Mouse (Mus musculus): Measurements from ENCODE around the gene Ap5z1. TPM values are rescaled to one million over a fixed set of nuclear protein-coding genes. Genes with fewer than 3 reads are reported as not detected.

Gene Ap5z1
- 3.4 and 5.6 TPM in 2 replicates for polyA plus RNA-seq (2012; ENCODE audit: insufficient read depth, insufficient read length, missing spikeins)

DNA sequence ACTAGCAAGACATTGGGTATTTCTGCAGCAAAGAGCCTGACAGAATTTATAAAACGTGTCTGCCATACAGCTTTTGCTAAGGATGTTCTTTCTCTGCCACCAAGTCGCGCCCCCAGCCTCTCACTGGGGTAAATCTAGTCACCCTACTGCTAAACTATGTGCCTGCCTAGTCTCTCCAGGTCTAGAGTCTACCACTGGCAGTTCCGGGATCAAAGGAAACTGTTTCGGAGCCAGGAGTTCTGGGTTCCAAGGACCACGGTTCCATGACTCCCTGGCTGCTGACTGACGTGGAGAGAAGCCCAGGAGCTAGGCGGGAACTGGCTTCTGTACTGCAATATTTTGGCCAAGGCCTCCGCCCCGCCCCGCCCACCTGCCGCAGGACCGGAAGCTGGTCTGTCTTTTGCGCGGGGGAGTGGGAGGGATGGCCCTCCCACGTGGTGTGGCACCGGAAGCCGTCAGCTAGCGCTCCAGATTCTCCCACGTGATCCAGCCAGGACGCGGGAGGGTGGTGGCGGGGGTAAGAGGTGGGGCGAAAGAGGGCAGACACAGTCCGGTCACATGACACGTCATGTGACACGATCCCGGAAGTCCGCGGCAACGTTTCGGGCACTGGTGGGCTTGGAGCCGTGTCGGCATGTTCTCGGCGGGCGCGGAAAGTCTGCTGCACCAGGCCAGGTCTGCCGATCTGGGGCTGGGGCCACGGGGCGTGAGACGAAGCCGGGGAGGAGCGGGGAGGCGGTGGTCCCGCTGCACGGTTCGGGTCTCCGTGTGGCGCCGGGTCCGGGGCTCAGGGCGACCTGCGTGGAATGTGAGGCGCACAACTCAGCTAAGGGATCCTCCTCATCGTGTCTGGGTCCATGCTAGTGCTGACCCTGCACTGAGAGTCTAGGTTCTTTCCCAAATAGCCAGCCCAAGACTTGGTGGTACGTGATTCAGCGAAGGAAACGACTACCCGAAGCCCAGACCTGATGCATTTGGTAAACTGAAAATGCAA lies at the start of gene Ap5z1:
Gene Ap5z1 (plus strand): TSS at position 484 of the 994 bp plus-strand sequence.
- peak within 1 kb of the TSS; percentile 64 for H3K27ac ChIP-seq (replicated peaks; ENCODE audit: low read depth, low read length)
- H3K4me3 ChIP-seq (ENCODE audit: insufficient read depth, low read depth, low read length), result peak within 1 kb of the TSS; percentile 79
- H3K4me1 ChIP-seq (ENCODE audit: control insufficient read depth, insufficient read depth, insufficient read length, low read length), result 0 out of 2 replicates have a peak, but pooled peaks cover 4% of the 10 kb centered on the region

DNA sequence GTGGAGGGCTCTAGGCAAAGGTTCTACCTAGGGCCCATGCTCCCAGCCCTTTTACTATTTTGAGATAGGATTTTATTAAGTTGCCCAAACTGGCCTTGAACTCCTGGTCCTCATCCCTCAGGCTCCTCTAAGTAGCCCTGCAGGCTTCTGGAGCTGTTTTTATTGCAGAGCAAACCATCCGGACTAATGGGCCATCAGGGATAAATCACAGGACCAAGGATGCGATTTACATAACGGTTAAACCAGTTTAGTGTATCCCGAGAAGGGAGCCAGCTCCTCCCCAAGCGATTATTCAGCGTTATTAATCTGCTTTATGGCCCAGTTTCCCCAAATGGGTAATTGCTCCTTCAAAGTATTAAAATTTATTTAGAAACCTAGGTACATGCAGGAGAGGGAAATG lies 48.3 kb upstream of the Ap5z1 start:
- H3K4me1 ChIP-seq (ENCODE audit: control insufficient read depth, insufficient read depth, insufficient read length, low read length), result peaks cover 14% of the 10 kb centered on the region
- H3K27ac ChIP-seq (replicated peaks; ENCODE audit: low read depth, low read length), result no peak overlapping the region
- no peak overlapping the region for H3K4me3 ChIP-seq (ENCODE audit: insufficient read depth, low read depth, low read length)

DNA sequence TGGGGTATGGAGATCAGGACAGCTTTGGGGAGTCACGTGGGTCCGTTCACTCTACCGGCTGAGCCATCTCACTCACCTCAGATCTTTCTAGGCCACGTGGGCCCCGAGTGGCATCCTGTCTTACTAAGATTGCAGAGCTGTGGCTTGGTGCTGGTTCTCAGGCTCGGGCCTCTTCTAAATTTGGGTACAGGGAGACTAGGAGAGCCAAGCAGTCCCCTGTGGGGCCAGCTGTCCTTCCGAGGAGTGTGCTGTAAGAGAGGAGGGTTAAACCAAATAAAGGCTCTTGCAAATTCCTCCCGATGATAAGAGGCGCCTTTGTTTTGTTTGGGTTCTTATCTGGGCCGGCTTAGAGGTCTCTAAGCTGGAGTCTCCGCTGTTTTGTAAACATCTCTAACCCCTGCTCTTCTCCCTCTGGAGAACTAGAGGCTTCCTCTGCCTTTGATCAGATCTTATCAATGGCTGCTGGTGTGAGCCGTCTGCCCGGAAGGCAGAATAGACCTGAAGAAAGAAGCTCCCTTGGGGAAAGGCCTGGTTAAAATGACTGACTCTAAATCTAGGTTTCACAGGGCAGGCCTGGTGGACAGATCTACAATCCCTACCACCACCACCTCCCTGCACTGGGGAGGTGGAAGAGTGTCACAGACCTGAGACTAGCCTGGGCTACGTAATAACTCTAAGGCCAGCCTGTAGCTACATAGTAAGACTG lies 47.5 kb upstream of the Ap5z1 start:
- no peak overlapping the region for H3K4me3 ChIP-seq (ENCODE audit: insufficient read depth, low read depth, low read length)
- no peak overlapping the region for H3K27ac ChIP-seq (replicated peaks; ENCODE audit: low read depth, low read length)
- H3K4me1 ChIP-seq (ENCODE audit: control insufficient read depth, insufficient read depth, insufficient read length, low read length), result peaks cover 14% of the 10 kb centered on the region

DNA sequence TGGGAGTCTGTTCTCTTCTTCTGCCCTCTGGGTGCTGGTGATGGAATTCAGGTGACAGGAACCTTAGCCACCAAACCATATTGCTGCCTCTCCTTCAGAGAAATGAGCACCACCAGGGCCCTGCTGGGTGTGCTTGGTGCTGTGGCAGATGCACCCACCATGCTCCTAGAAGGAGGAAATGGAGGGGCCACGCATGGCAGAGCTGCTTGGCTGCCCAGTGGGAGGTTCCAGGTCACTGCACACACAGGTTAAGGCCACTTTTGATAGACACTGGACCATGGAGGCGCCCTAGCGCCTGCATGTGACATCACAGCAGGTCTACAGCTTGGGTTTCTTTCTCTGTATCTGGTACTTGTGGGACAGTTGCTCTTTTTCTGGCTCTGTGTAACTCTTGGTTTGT lies 46.6 kb upstream of the Ap5z1 start:
- peaks cover 14% of the 10 kb centered on the region for H3K4me1 ChIP-seq (ENCODE audit: control insufficient read depth, insufficient read depth, insufficient read length, low read length)
- H3K4me3 ChIP-seq (ENCODE audit: insufficient read depth, low read depth, low read length), result no peak overlapping the region
- no peak overlapping the region for H3K27ac ChIP-seq (replicated peaks; ENCODE audit: low read depth, low read length)

DNA sequence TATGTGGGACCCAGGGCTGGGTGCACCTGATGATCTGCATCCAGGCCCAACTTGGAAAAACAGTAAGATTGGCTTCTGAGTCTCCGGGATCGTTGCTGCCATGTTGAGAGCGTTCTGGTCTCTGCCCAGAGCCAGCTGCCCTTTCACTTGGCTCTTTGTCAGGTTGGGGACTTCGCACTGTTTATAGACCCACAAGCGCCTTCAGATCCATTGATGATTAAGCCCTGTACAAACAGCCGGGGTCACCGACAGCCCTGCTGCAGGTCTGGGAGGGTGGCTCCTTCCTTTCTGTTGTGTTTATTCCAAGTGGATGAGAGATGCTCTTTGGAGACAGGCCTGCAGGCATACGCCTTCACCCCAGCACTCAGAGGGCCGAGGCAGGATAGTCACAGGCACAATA lies 45.9 kb upstream of the Ap5z1 start:
- no peak overlapping the region for H3K4me3 ChIP-seq (ENCODE audit: insufficient read depth, low read depth, low read length)
- H3K4me1 ChIP-seq (ENCODE audit: control insufficient read depth, insufficient read depth, insufficient read length, low read length), result peaks cover 7% of the 10 kb centered on the region
- no peak overlapping the region for H3K27ac ChIP-seq (replicated peaks; ENCODE audit: low read depth, low read length)

DNA sequence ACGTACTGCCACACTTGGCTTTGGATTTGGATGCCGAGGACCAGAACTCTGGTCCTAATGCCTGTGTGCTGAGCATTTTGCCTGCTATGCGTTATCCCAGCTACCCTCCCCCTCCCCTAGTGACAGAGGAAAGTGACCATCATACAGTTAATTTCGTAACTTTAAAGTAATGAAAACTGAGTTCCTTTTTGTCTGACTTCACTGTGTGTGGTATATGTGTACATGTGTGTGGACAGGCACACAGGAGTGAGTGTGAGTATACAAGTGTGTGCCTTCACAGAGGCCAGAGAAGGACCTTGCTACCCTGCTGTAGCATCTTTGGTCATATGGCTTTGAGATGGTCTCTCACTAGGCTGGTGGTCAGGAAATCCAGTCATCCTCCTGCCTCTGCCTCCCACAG lies 45.3 kb upstream of the Ap5z1 start:
- Histone ChIP-seq H3K27ac (replicated peaks; ENCODE audit: low read depth, low read length) (no peak overlapping the region), H3K4me1 (ENCODE audit: control insufficient read depth, insufficient read depth, insufficient read length, low read length) (peaks cover 6% of the 10 kb centered on the region), H3K4me3 (ENCODE audit: insufficient read depth, low read depth, low read length) (no peak overlapping the region)

DNA sequence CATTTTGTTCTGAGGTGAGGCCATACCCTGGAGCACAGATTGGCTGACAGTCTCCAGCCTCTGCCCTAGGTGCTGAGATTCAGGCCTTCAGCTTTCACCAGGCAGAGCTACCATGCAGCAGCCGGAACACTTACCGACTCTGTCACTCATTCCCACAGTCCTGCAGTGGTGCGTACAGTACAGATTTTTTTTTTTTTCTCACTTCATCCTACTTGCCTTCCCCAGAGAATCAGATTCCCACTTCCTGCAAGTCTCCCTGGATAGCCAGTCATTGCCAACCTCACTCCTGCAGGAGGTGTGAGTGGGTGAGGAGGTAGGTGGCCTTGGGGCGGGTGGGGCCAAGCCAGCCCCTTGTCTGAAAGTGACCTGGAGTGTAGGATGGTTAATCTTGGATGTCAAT lies 43.4 kb upstream of the Ap5z1 start:
- no peak overlapping the region for H3K4me3 ChIP-seq (ENCODE audit: insufficient read depth, low read depth, low read length)
- no peak overlapping the region for H3K27ac ChIP-seq (replicated peaks; ENCODE audit: low read depth, low read length)
- H3K4me1 ChIP-seq (ENCODE audit: control insufficient read depth, insufficient read depth, insufficient read length, low read length), result peaks cover 16% of the 10 kb centered on the region

DNA sequence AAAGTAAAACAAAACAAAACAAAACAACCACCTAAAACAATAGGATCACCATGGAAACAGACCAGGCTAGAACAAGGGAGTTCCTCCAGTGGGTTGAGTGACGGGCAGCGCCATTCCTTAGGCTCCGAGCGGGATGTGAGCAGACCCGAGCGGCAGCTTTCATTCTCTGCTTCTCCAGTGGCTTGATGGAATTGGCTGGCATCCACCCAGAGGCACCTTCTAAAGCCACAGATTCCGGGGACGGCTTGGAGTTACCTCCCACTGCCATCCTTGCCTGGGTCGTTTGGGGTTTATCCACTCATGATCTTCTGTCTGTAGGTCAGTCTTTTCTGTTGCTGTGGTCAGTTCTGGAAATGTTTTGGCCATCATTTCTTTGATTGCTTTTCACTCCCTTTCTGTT lies 42.8 kb upstream of the Ap5z1 start:
- Histone ChIP-seq H3K4me3 (ENCODE audit: insufficient read depth, low read depth, low read length) (peak overlapping the region; percentile 22), H3K27ac (replicated peaks; ENCODE audit: low read depth, low read length) (peak overlapping the region; percentile 12; the same call in 1 of the 2 replicates), H3K4me1 (ENCODE audit: control insufficient read depth, insufficient read depth, insufficient read length, low read length) (peaks cover 22% of the 10 kb centered on the region)

DNA sequence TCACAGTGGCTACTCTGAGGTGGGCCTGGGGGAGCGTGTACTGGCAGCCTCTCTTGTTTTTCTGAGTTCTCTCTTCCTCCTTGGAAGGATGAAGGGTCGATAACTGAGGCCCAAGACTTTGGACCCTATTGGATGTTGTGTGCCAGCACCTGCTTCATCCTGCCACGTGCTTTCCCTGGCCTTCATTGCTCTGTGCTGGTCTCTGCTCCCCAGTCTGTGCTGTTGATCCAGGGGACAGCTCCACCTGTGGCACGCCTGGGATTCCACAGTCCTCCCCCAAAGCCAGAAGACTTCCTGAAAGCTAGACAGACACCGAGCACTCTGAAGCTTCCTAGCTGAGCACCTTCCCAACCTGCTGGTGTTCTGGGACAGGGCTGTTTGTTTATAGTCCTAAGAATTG lies 41.9 kb upstream of the Ap5z1 start:
- Histone ChIP-seq H3K4me3 (ENCODE audit: insufficient read depth, low read depth, low read length) (no peak overlapping the region), H3K27ac (replicated peaks; ENCODE audit: low read depth, low read length) (no peak overlapping the region), H3K4me1 (ENCODE audit: control insufficient read depth, insufficient read depth, insufficient read length, low read length) (peaks cover 28% of the 10 kb centered on the region)

DNA sequence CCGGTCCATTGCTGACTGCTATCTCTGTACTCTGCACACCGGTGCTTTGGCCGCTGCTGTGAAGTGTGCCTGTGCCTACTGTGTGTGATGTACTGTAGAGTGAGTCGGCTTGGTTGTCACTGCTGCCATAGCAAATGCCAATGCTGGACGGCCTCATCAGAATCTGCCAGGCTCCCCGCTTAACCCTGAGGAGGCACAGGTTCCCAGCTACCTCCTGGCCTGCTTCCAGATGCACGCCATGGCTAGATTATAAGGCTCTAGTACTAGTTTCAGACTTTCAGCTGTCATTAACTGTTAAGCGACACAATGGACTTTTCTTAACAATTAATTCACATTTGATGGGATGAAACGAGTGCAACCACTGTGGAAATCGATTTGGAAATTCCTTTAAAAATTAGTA lies 40.6 kb upstream of the Ap5z1 start:
- H3K4me3 ChIP-seq (ENCODE audit: insufficient read depth, low read depth, low read length), result no peak overlapping the region
- no peak overlapping the region for H3K27ac ChIP-seq (replicated peaks; ENCODE audit: low read depth, low read length)
- peaks cover 41% of the 10 kb centered on the region for H3K4me1 ChIP-seq (ENCODE audit: control insufficient read depth, insufficient read depth, insufficient read length, low read length)

DNA sequence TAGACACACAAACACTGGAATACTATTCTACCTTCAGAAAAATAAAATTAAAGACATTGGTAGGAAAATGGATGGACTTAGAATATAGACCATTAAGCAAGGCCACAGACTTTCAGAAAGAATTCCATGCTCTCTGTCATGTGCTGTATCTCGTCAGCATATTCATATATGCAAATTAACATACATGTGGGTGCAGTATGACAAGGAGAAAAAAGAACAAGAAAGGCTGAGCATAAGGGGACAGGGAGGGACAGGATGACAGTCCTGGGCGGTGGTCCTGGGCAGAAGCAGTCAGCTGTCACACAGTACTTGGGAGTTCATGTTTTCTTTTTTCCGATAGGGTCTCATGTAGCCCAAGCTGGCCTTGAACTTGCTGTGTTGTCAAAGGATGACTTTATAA lies 40.0 kb upstream of the Ap5z1 start:
- Histone ChIP-seq H3K27ac (replicated peaks; ENCODE audit: low read depth, low read length) (0 out of 2 replicates have a peak overlapping the region, but pooled peaks have one; percentile 91), H3K4me1 (ENCODE audit: control insufficient read depth, insufficient read depth, insufficient read length, low read length) (peaks cover 44% of the 10 kb centered on the region), H3K4me3 (ENCODE audit: insufficient read depth, low read depth, low read length) (no peak overlapping the region)

DNA sequence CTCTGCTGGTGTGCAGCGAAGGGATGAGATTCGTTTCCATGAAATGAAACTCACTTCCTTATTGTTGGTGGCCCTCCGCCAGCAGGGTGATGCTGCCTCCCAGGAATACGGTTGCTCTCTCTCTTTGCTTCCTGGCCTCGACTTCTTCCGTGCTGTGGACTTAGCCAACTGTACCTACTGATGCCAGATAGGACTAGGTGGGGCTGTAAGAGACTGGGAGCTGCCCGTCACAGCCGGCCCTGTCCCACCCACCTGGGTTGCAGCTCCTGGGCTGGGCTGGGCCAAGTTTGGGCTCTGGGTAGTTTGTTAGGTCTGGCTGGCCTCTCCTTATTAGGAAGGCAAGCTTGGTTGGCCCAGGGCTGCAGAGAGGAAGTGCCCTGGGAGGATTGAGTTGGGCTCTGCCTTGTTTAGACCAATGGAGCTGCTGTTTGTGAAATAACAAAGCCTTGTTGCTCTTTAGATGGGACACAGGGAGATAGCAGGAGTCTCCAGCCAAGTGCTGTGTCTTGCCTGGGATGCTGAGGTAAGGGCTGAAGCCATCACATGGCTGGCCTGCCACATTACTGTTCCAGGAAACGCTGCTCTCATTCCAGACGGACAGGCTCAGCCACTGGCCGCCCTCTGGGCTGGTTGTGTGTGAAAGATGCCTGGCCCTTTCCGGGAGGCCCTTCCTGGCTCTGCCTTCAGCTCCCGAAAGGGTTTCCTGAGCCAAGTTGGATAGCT lies 39.0 kb upstream of the Ap5z1 start:
- Histone ChIP-seq H3K4me3 (ENCODE audit: insufficient read depth, low read depth, low read length) (peak overlapping the region; percentile 6; the same call in 1 of the 2 replicates), H3K27ac (replicated peaks; ENCODE audit: low read depth, low read length) (peak overlapping the region; percentile 91), H3K4me1 (ENCODE audit: control insufficient read depth, insufficient read depth, insufficient read length, low read length) (peaks cover 45% of the 10 kb centered on the region)

DNA sequence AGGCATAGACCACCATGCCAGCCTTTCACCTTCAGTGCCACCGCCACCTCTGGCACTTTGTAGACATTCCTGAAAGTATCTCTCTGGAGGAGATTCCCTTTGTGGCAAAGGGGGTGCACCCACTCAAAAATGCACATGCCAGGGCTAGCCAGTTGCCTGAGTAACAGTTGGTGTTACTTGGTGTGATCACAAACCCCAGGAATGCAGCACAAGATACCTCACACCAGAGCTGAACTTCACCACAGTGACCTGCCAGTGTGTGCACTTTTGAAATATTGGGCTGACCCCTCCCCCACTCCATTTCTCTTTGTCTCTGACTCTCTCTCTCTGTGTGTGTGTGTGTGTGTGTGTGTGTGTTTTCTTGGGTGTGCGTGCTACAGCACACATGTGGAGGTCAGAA lies 37.3 kb upstream of the Ap5z1 start:
- Histone ChIP-seq H3K27ac (replicated peaks; ENCODE audit: low read depth, low read length) (peak overlapping the region; percentile 91), H3K4me1 (ENCODE audit: control insufficient read depth, insufficient read depth, insufficient read length, low read length) (peaks cover 45% of the 10 kb centered on the region), H3K4me3 (ENCODE audit: insufficient read depth, low read depth, low read length) (no peak overlapping the region)

DNA sequence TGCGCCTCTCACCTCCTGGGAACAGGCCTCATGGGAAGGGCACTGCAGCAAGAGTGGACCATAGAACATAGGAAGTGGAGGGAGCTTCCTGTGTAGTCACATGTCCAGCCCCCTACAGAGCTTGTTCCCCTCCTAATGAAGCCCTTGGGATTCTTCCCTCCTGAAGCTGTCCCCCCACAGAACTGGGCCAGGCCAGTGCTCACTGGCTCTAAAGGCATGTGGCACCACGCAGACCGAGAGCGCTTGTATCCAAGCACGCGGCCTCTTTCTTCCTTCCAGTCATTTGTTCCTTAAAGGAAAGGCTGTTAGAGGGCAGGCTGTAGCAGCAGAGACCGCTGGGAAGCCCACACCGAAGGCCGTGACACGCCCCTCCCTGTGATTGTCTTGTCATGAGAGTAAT lies 35.9 kb upstream of the Ap5z1 start:
- no peak overlapping the region for H3K4me3 ChIP-seq (ENCODE audit: insufficient read depth, low read depth, low read length)
- peaks cover 45% of the 10 kb centered on the region for H3K4me1 ChIP-seq (ENCODE audit: control insufficient read depth, insufficient read depth, insufficient read length, low read length)
- peak overlapping the region; percentile 46; the same call in 1 of the 2 replicates for H3K27ac ChIP-seq (replicated peaks; ENCODE audit: low read depth, low read length)

DNA sequence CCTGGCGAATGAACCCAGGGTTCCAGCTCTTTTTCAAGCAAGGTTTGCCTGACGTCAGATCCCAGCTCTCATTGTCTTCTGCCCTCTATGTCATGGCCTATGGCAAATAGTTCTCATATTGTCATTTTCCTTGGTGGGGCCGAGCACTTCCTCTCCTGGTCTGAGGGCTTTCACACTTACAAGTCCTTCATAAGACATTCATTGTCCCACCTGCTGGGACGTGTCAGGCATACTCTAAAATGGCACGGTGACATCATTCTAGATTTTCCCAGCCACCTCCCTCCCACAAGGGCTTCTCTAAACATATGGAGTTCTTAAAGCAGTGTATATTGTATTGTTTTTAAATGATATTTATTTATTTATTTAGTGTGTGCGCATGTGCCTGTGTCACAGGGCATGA lies 35.1 kb upstream of the Ap5z1 start:
- Histone ChIP-seq H3K4me3 (ENCODE audit: insufficient read depth, low read depth, low read length) (no peak overlapping the region), H3K4me1 (ENCODE audit: control insufficient read depth, insufficient read depth, insufficient read length, low read length) (peaks cover 45% of the 10 kb centered on the region), H3K27ac (replicated peaks; ENCODE audit: low read depth, low read length) (no peak overlapping the region; the same call in 1 of the 2 replicates)

Measured in brown adipose tissue, adult 24 weeks (tissue).